Comparison of ENCODE assay signal across 8 mouse cellular contexts in genomic region chr13:95327345-95327741, GRCm38 (mm10). TPM values are rescaled to one million over a fixed set of nuclear protein-coding genes. Genes with fewer than 3 reads are reported as not detected.
A peak's percentile ranks its signal among the peaks of the same experiment; 100 is the strongest.
DNase-seq lines count a peak whose midpoint lies in the region; ATAC-seq and TF ChIP-seq lines count a peak whose summit lies in the region.

No protein-coding gene starts in this region.

- no peaks in the 10 kb centered on the region for H3K9me3 ChIP-seq in heart, embryonic 15.5 days (replicated peaks)

- H3K27me3 ChIP-seq in heart, embryonic 15.5 days: no peaks in the 10 kb centered on the region

- H3K4me1 ChIP-seq in heart, embryonic 15.5 days (replicated peaks): peaks cover 38% of the 10 kb centered on the region

- no peaks in the 10 kb centered on the region for H3K36me3 ChIP-seq in heart, embryonic 15.5 days

- intact Hi-C loops in left cerebral cortex, adult 2 months (cut with DNase I): no loop called here

- peak overlapping the region; percentile 89 for H3K4me2 ChIP-seq in heart, embryonic 15.5 days

- peak overlapping the region; percentile 96; the same call in 1 of the 2 replicates for H3K4me3 ChIP-seq in left cerebral cortex, adult 2 months
- peak overlapping the region; percentile 93 for H3K4me3 ChIP-seq in heart, embryonic 15.5 days

- WGBS in heart, embryonic 15.5 days: 5% methylated on average over 5 of the region's 5 CpGs

- ATAC-seq in heart, embryonic 15.5 days (replicated peaks; ENCODE audit: insufficient number of reproducible peaks, insufficient read depth, low FRiP score, low read depth): no peak; the same call in 1 of the 2 replicates
- 0 out of 2 replicates have a peak, but pooled peaks have one; percentile 14 for ATAC-seq in megakaryocyte progenitor cell, adult 5-6 weeks (replicated peaks; ENCODE audit: poor library complexity)

- DNase-seq in left cerebral cortex, adult 2 months (ENCODE audit: extremely low spot score in 1 of 2, low spot score in 2 of 2): peak in 1 of 2 experiments; percentile 36
- no peak for DNase-seq in left cerebral cortex, adult 9 months (ENCODE audit: low spot score in 2 of 2)
- DNase-seq in cerebellum, adult 9-10 months: peak; percentile 66
- peak; percentile 61 to 74 for DNase-seq in kidney, postnatal 25 days
- no peak for DNase-seq in spleen, postnatal 36 days (ENCODE audit: low spot score in 2 of 2)
- no peak for DNase-seq in spleen, postnatal 10 days (ENCODE audit: low spot score in 2 of 2)

- H3K27ac ChIP-seq in left cerebral cortex, adult 2 months: no peak overlapping the region
- H3K27ac ChIP-seq in heart, embryonic 15.5 days: peak overlapping the region; percentile 98

- H3K9ac ChIP-seq in heart, embryonic 15.5 days: peak overlapping the region; percentile 98

- no peak for TF ChIP-seq CTCF in left cerebral cortex, adult 2 months (IDR thresholded peaks at IDR 0.05)

RNA-seq across cellular contexts. Expression of gene Zbed3, which starts 3.9 kb away (rescaled TPM):
- total RNA-seq in left cerebral cortex, adult 2 months (2021): 10 to 100 TPM; 12.7 to 16.0 TPM
- 48.6 and 58.7 TPM in 2 replicates for polyA plus RNA-seq in heart, embryonic 15.5 days (2015; fragmentation: Nextera tagmentation; extraction: Ambion mirVana)
- total RNA-seq in megakaryocyte progenitor cell, adult 5-6 weeks (2015): 37.9 and 45.4 TPM in 2 replicates
- total RNA-seq in megakaryocyte progenitor cell, adult 5-6 weeks (2017): 7.9 and 8.5 TPM in 2 replicates

RNA-seq across cellular contexts. Expression of gene Aggf1, which starts 47.8 kb away (rescaled TPM):
- 10 to 100 TPM; 50.9 to 51.1 TPM for total RNA-seq in left cerebral cortex, adult 2 months (2021)
- 21.3 and 26.7 TPM in 2 replicates for polyA plus RNA-seq in heart, embryonic 15.5 days (2015; fragmentation: Nextera tagmentation; extraction: Ambion mirVana)
- 31.9 and 34.5 TPM in 2 replicates for total RNA-seq in megakaryocyte progenitor cell, adult 5-6 weeks (2015)
- 49.5 and 57.0 TPM in 2 replicates for total RNA-seq in megakaryocyte progenitor cell, adult 5-6 weeks (2017)

Comparison
In these comparisons a context has a peak if more than half of its experiments do, and no peak if none do; other contexts are left out.
1. DNase-seq: peak in cerebellum, adult 9-10 months (single experiment) and kidney, postnatal 25 days (2 of 2); none in left cerebral cortex, adult 9 months (0 of 2), spleen, postnatal 36 days (0 of 2) and spleen, postnatal 10 days (0 of 2).